Mouse (Mus musculus): ENCODE results near the gene Psd4.

DNA sequence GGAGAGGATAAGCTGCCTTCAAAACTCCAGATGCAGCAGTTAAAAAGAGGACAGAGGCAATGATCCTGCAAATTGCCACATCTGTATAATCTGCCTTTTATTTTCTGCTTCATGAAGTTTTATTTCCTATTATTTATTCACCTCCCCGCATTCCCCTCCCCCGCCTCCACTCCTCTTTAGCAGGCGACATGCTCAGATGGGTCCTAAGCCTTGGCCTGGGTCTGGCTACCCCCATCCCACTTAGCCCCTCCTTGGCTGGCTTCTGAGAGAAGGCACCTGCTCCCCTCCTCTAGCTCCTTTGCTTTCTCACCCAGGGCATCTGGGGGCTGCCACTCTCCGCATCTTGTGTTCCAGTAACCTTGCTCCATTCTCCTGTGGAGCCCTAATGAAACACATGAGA is 46.3 kb downstream of the Psd4 start:
- TF ChIP-seq CTCF (IDR thresholded peaks at IDR 0.05; ENCODE audit: control insufficient read depth, insufficient read depth, insufficient replicate concordance, low read depth, low read length) (no peak), POLR2A (IDR thresholded peaks at IDR 0.05; ENCODE audit: control insufficient read depth, low read depth, low read length) (no peak)
